Mouse (Mus musculus): ENCODE results near the gene Phf21a.
A peak's percentile ranks its signal among the peaks of the same experiment; 100 is the strongest.

Gene Phf21a

GRCm38 (mm10) chr2:92299896-92300295, 207.0 kb downstream of the Phf21a start:
- no peak for DNase-seq (ENCODE audit: low spot score in 2 of 2)

GRCm38 (mm10) chr2:92301849-92302607, 209.1 kb downstream of the Phf21a start:
- DNase-seq (ENCODE audit: low spot score in 2 of 2): no peak

GRCm38 (mm10) chr2:92312542-92312941, 219.6 kb downstream of the Phf21a start:
- no peak for DNase-seq (ENCODE audit: low spot score in 2 of 2)

GRCm38 (mm10) chr2:92314031-92314430, 221.1 kb downstream of the Phf21a start:
- DNase-seq (ENCODE audit: low spot score in 2 of 2): no peak

GRCm38 (mm10) chr2:92316652-92317051, 223.7 kb downstream of the Phf21a start:
- no peak for DNase-seq (ENCODE audit: low spot score in 2 of 2)

GRCm38 (mm10) chr2:92317228-92317627, 224.3 kb downstream of the Phf21a start:
- no peak for DNase-seq (ENCODE audit: low spot score in 2 of 2)

- peak; percentile 19 to 70 for DNase-seq (ENCODE audit: low spot score in 2 of 2)
Observed at GRCm38 (mm10) chr2:92322669-92323068, 229.8 kb downstream of the Phf21a start.

GRCm38 (mm10) chr2:92325676-92326075, 232.8 kb downstream of the Phf21a start:
- DNase-seq (ENCODE audit: low spot score in 2 of 2): no peak

- no peak for DNase-seq (ENCODE audit: low spot score in 2 of 2)
Observed at GRCm38 (mm10) chr2:92326221-92326620, 233.3 kb downstream of the Phf21a start.

- DNase-seq (ENCODE audit: low spot score in 2 of 2): no peak
Observed at GRCm38 (mm10) chr2:92327601-92328000, 234.7 kb downstream of the Phf21a start.

GRCm38 (mm10) chr2:92328206-92328605, 235.3 kb downstream of the Phf21a start:
- DNase-seq (ENCODE audit: low spot score in 2 of 2): no peak

GRCm38 (mm10) chr2:92330840-92331239, 237.9 kb downstream of the Phf21a start:
- DNase-seq (ENCODE audit: low spot score in 2 of 2): no peak

GRCm38 (mm10) chr2:92331410-92331809, 238.5 kb downstream of the Phf21a start:
- no peak for DNase-seq (ENCODE audit: low spot score in 2 of 2)

- DNase-seq (ENCODE audit: low spot score in 2 of 2): no peak
Observed at GRCm38 (mm10) chr2:92331871-92332270, 239.0 kb downstream of the Phf21a start.

GRCm38 (mm10) chr2:92342418-92342817, 249.5 kb downstream of the Phf21a start:
- no peak for DNase-seq (ENCODE audit: low spot score in 2 of 2)

- DNase-seq (ENCODE audit: low spot score in 2 of 2): no peak
Observed at GRCm38 (mm10) chr2:92347191-92347590, 254.3 kb downstream of the Phf21a start.

GRCm38 (mm10) chr2:92349589-92350425, 256.9 kb downstream of the Phf21a start:
- DNase-seq (ENCODE audit: low spot score in 2 of 2): no peak

- DNase-seq (ENCODE audit: low spot score in 2 of 2): no peak
Observed at GRCm38 (mm10) chr2:92350686-92351085, 257.8 kb downstream of the Phf21a start.

GRCm38 (mm10) chr2:92353402-92353801, 260.5 kb downstream of the Phf21a start:
- no peak for DNase-seq (ENCODE audit: low spot score in 2 of 2)

GRCm38 (mm10) chr2:92354224-92354623, 261.3 kb downstream of the Phf21a start:
- DNase-seq (ENCODE audit: low spot score in 2 of 2): no peak

GRCm38 (mm10) chr2:92359301-92359700, 266.4 kb downstream of the Phf21a start:
- no peak for DNase-seq (ENCODE audit: low spot score in 2 of 2)

- DNase-seq (ENCODE audit: low spot score in 2 of 2): no peak
Observed at GRCm38 (mm10) chr2:92360186-92360823, 267.4 kb downstream of the Phf21a start.
